1 mouse cellular context compared by ENCODE assay signal in genomic region chr3:90615911-90616310, GRCm38 (mm10).
TF ChIP-seq lines count a peak whose summit lies in the region.

No protein-coding gene starts in this region.

TF ChIP-seq in CH12.LX, 34 proteins besides CTCF, POLR2A, EP300 and RAD21 (continued from another document):
- TF ChIP-seq UBTF (IDR thresholded peaks at IDR 0.05; ENCODE audit: low read depth, low read length) (no peak), ZC3H11A (IDR thresholded peaks at IDR 0.05; ENCODE audit: low read depth, low read length) (no peak), PAX5 (IDR thresholded peaks at IDR 0.05; ENCODE audit: low read length) (no peak), TCF12 (IDR thresholded peaks at IDR 0.05; ENCODE audit: low read depth, low read length) (no peak), ETS1 (conservative IDR thresholded peaks at IDR 0.05; ENCODE audit: low read depth, low read length) (no peak), POLR2AphosphoS2 (IDR thresholded peaks at IDR 0.05; ENCODE audit: low read depth, low read length) (no peak), TBP (conservative IDR thresholded peaks at IDR 0.05; ENCODE audit: low read depth, low read length) (no peak), RCOR1 (conservative IDR thresholded peaks at IDR 0.05; ENCODE audit: low read depth, low read length) (no peak), E2F4 (IDR thresholded peaks at IDR 0.05; ENCODE audit: insufficient replicate concordance, low read depth, low read length) (no peak)
